Mouse (Mus musculus) kidney, embryonic 15.5 days (tissue): ENCODE measurements around the gene Efcab2. TPM values are rescaled to one million over a fixed set of nuclear protein-coding genes. Genes with fewer than 3 reads are reported as not detected.
A peak's percentile ranks its signal among the peaks of the same experiment; 100 is the strongest.
"Not testable (repeated sequence)": the region's sequence is repeated elsewhere in the genome, so short reads cannot be mapped to it uniquely, and the experiment has no call there.

ENCODE experiments used
- ATAC-seq: fragments of 200-750 bp; cut with Nextera tagmentation; replicated peaks from 2 replicates; pipeline ENCODE4 v1.8.0; 2017; ENCODE audit warnings: moderate TSS enrichment; ENCODE audit not compliant: low FRiP score
- H3K27ac ChIP-seq: fragments of 300-500 bp; sonication (generic); 2 replicates; pipeline ENCODE4 v1.5.1; 2015; ENCODE audit warnings: mild to moderate bottlenecking, inconsistent platforms
- H3K27me3 ChIP-seq: fragments of 300-500 bp; sonication (generic); 2 replicates; pipeline ENCODE4 v1.6.1; 2015; ENCODE audit warnings: inconsistent platforms
- H3K36me3 ChIP-seq: fragments of 300-500 bp; sonication (generic); 2 replicates; pipeline ENCODE4 v1.6.1; 2015; ENCODE audit warnings: inconsistent platforms
- H3K4me1 ChIP-seq: fragments of 300-500 bp; sonication (generic); 2 replicates; pipeline ENCODE4 v1.6.1; 2015; ENCODE audit warnings: inconsistent platforms
- H3K4me2 ChIP-seq: fragments of 300-500 bp; sonication (generic); 2 replicates; pipeline ENCODE4 v1.6.1; 2015; ENCODE audit warnings: moderate library complexity, mild to moderate bottlenecking, inconsistent platforms
- H3K4me3 ChIP-seq: fragments of 300-500 bp; sonication (generic); replicated peaks from 2 replicates; pipeline ENCODE4 v1.5.1; 2015; ENCODE audit warnings: mild to moderate bottlenecking, inconsistent platforms
- H3K9ac ChIP-seq: fragments of 300-500 bp; sonication (generic); 2 replicates; pipeline ENCODE4 v1.6.1; 2015; ENCODE audit warnings: mild to moderate bottlenecking, inconsistent platforms
- H3K9me3 ChIP-seq: fragments of 300-500 bp; sonication (generic); replicated peaks from 2 replicates; pipeline ENCODE4 v1.6.1; 2016; ENCODE audit warnings: inconsistent platforms
- WGBS: fragments of 180-500 bp; shearing (Covaris S2); methylation state at CpG from one replicate; pipeline ENCODE4 v1.1.7; 2015; ENCODE audit warnings: mixed read lengths; 5-methylcytosine and 5-hydroxymethylcytosine counted together
- polyA plus RNA-seq: library from polyadenylated mRNA; unstranded; fragments of >200 nt; fragmentation: Nextera tagmentation; extraction: Ambion mirVana; gene quantifications from 2 replicates; pipeline ENCODE4 v1.2.1, GENCODE M21; 2015

The Efcab2 gene
- polyA plus RNA-seq, 1 experiment from 2014 or later, result 6.4 TPM

DNA sequence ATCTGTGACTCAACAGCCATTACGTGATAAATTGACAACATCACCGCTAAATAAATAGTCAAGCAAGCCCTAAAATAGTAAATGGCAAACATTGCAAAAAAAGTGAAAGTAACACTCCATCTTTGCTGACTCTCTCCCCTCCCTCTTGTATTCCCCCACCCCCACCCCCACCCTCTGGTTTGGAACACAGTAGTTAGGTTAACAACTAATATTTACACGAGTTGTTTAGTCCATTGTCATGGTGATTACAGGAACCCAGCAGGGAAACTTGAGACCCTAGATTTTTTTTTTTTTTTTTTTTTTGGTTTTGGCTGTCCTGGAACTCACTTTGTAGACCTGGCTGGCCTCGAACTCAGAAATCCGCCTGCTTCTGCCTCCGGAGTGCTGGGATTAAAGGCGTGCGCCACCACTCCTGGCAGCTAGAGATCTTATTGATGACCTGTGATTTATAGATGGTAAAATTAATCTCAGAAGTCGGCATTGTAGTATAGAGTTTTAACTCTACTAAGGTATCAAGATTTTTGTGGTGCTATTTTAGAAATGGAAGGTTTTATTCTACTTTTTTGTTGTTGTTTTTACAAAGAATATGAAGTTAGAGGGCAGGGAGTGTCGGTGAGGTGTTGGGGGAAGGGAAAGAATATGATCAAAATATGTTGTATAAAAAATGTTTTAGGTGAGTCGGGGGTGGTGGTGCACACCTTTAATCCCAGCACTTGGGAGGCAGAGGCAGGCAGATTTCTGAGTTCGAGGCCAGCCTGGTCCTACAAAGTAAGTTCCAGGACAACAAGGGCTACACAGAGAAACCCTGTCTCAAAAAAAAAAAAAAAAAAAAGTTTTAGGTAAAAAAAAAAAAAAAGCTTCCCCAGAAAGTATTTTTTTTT, 1.1 kb downstream of the Efcab2 start:
- ATAC-seq, result no peak
- H3K4me2 ChIP-seq, result peak overlapping the region; percentile 74
- H3K27ac ChIP-seq, result peak overlapping the region; percentile 100
- peak overlapping the region; percentile 75 for H3K4me3 ChIP-seq
- H3K9me3 ChIP-seq, result no peaks in the 10 kb centered on the region
- no peaks in the 10 kb centered on the region for H3K36me3 ChIP-seq
- 0 out of 2 replicates have a peak, but pooled peaks cover 5% of the 10 kb centered on the region for H3K4me1 ChIP-seq
- no peaks in the 10 kb centered on the region for H3K27me3 ChIP-seq
- H3K9ac ChIP-seq, result peak overlapping the region; percentile 94
- 62% methylated on average over 12 of the region's 12 CpGs for WGBS

DNA sequence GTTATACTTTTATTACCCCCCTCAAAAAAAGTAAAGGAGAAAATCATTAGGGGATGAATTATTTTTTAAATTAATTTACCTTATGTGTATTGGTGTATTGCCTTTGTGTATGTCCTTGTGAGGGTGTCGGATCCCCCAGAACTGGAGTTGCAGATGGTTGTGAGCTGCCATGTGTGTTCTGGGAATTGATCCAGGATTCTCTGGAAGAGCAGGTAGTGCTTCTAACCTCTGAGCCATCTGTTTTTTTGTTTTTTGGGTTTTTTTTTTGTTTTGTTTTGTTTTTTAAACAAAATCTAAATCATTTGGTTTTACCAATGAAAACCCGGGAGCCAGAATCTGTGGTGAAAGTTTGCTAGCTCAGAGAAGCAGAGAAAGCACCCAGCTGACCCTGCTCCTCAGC, 1.8 kb downstream of the Efcab2 start:
- H3K4me2 ChIP-seq, result no peak overlapping the region
- H3K36me3 ChIP-seq, result no peaks in the 10 kb centered on the region
- 82% methylated on average over 2 of the region's 2 CpGs for WGBS
- no peaks in the 10 kb centered on the region for H3K9me3 ChIP-seq
- H3K4me3 ChIP-seq, result no peak overlapping the region
- no peaks in the 10 kb centered on the region for H3K27me3 ChIP-seq
- no peak overlapping the region for H3K9ac ChIP-seq
- 0 out of 2 replicates have a peak, but pooled peaks cover 5% of the 10 kb centered on the region for H3K4me1 ChIP-seq
- no peak overlapping the region for H3K27ac ChIP-seq
- no peak for ATAC-seq

GRCm38 (mm10) chr1:178408901-178409361, 3.0 kb downstream of the Efcab2 start:
- H3K36me3 ChIP-seq, result no peaks in the 10 kb centered on the region
- no peaks in the 10 kb centered on the region for H3K9me3 ChIP-seq
- H3K4me1 ChIP-seq, result 0 out of 2 replicates have a peak, but pooled peaks cover 5% of the 10 kb centered on the region
- no peak for ATAC-seq
- H3K9ac ChIP-seq, result no peak overlapping the region
- H3K4me2 ChIP-seq, result no peak overlapping the region
- peak overlapping the region; percentile 72 for H3K27ac ChIP-seq
- no peak overlapping the region for H3K4me3 ChIP-seq
- WGBS, result 31% methylated on average over 4 of the region's 4 CpGs
- no peaks in the 10 kb centered on the region for H3K27me3 ChIP-seq

- H3K9ac ChIP-seq, H3K4me3 ChIP-seq, ATAC-seq, H3K27me3 ChIP-seq, H3K9me3 ChIP-seq, H3K4me2 ChIP-seq, H3K36me3 ChIP-seq, H3K4me1 ChIP-seq, H3K27ac ChIP-seq: not testable (repeated sequence)
- WGBS, result 76% methylated on average over 2 of the region's 2 CpGs
Measured at GRCm38 (mm10) chr1:178413367-178413766, 7.5 kb downstream of the Efcab2 start.

- no peaks in the 10 kb centered on the region for H3K9me3 ChIP-seq
- H3K27me3 ChIP-seq, result no peaks in the 10 kb centered on the region
- H3K27ac ChIP-seq, result no peak overlapping the region
- 97% methylated on average over 2 of the region's 2 CpGs for WGBS
- no peak overlapping the region for H3K4me3 ChIP-seq
- H3K9ac ChIP-seq, result no peak overlapping the region
- no peak overlapping the region for H3K4me2 ChIP-seq
- no peaks in the 10 kb centered on the region for H3K36me3 ChIP-seq
- H3K4me1 ChIP-seq, result no peaks in the 10 kb centered on the region
- no peak for ATAC-seq
Measured at GRCm38 (mm10) chr1:178419608-178420007, 13.7 kb downstream of the Efcab2 start.

DNA sequence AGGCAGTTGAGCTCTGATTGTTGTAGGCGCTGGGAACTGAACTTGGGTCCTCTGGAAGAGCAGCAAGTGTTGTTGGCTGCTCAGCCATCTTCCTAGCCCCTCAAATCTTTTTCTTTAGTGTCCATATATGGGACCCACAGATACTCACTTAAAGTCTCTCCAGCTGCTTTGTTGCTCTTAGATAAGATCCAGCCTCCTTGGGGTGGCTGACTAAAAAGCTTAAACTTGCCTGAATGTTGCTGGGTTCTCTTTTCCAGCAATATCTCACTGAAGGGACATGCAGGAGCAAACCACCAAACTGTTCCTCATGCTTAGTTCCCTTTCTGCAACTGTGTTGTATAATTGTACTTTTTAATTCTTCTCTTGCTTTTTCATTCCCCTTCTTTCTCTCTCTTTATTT, 17.8 kb downstream of the Efcab2 start:
- H3K4me1 ChIP-seq, result peaks cover 4% of the 10 kb centered on the region; the same call in 1 of the 2 replicates
- no peak overlapping the region for H3K4me3 ChIP-seq
- no peaks in the 10 kb centered on the region for H3K36me3 ChIP-seq
- WGBS, result 93% methylated on average over 1 of the region's 1 CpGs
- no peak for ATAC-seq
- no peak overlapping the region for H3K4me2 ChIP-seq
- no peaks in the 10 kb centered on the region for H3K27me3 ChIP-seq
- no peak overlapping the region for H3K9ac ChIP-seq
- H3K27ac ChIP-seq, result no peak overlapping the region
- no peaks in the 10 kb centered on the region for H3K9me3 ChIP-seq

GRCm38 (mm10) chr1:178431619-178432444, 25.9 kb downstream of the Efcab2 start:
- H3K4me1 ChIP-seq, result peaks cover 3% of the 10 kb centered on the region
- ATAC-seq, result no peak
- 81% methylated on average over 4 of the region's 4 CpGs for WGBS

GRCm38 (mm10) chr1:178433619-178434018, 27.7 kb downstream of the Efcab2 start:
- no peak for ATAC-seq
- Histone ChIP-seq H3K27me3 (no peaks in the 10 kb centered on the region), H3K36me3 (no peaks in the 10 kb centered on the region), H3K4me2 (no peak overlapping the region), H3K4me3 (no peak overlapping the region), H3K9ac (no peak overlapping the region), H3K27ac (no peak overlapping the region), H3K4me1 (peaks cover 3% of the 10 kb centered on the region; the same call in 1 of the 2 replicates), H3K9me3 (no peaks in the 10 kb centered on the region)
- 89% methylated on average over 1 of the region's 1 CpGs for WGBS

More at GRCm38 (mm10) chr1:178431619-178432444, 25.9 kb downstream of the Efcab2 start:
- Histone ChIP-seq H3K27ac (no peak overlapping the region), H3K36me3 (no peaks in the 10 kb centered on the region), H3K4me3 (no peak overlapping the region), H3K4me2 (no peak overlapping the region), H3K9ac (no peak overlapping the region), H3K9me3 (no peaks in the 10 kb centered on the region), H3K27me3 (no peaks in the 10 kb centered on the region)

GRCm38 (mm10) chr1:178444407-178444806, 38.5 kb downstream of the Efcab2 start:
- ATAC-seq, result no peak
- Histone ChIP-seq H3K36me3 (no peaks in the 10 kb centered on the region), H3K4me2 (no peak overlapping the region)

GRCm38 (mm10) chr1:178447036-178447435, 41.2 kb downstream of the Efcab2 start:
- Histone ChIP-seq H3K9me3 (no peaks in the 10 kb centered on the region), H3K4me3 (no peak overlapping the region), H3K9ac (no peak overlapping the region), H3K27ac (no peak overlapping the region), H3K36me3 (no peaks in the 10 kb centered on the region), H3K4me2 (no peak overlapping the region), H3K27me3 (no peaks in the 10 kb centered on the region), H3K4me1 (0 out of 2 replicates have a peak, but pooled peaks cover 4% of the 10 kb centered on the region)
- no peak for ATAC-seq
- 91% methylated on average over 1 of the region's 1 CpGs for WGBS

More at GRCm38 (mm10) chr1:178444407-178444806, 38.5 kb downstream of the Efcab2 start:
- 0 out of 2 replicates have a peak, but pooled peaks cover 4% of the 10 kb centered on the region for H3K4me1 ChIP-seq
- H3K27ac ChIP-seq, result no peak overlapping the region
- no peak overlapping the region for H3K4me3 ChIP-seq
- WGBS, result 36% methylated on average over 3 of the region's 3 CpGs
- no peaks in the 10 kb centered on the region for H3K27me3 ChIP-seq
- H3K9me3 ChIP-seq, result no peaks in the 10 kb centered on the region
- no peak overlapping the region for H3K9ac ChIP-seq

DNA sequence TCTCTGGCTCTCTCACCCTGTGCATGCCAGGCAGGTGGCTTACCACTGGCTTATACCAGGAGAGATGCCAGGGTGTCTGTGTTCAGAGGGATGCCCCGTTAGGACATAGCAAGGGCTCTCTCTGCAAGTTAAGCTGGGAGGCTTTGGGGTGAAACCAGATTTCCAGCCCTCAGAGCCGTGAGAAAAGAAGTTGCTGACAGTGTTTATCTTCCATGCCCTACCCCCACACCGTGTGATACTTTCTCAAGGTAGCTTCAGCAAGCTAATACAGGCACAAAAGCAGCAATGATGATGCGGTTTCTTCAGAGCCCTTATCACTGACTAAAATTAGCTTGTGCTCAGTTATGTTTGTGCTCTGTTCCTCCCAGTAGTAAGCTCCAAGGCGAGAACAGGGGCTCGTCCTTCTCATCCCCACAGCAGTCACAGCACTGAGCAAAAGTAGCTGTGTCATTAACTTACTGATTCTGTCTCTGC, 42.4 kb downstream of the Efcab2 start:
- H3K36me3 ChIP-seq, result no peaks in the 10 kb centered on the region
- WGBS, result 65% methylated on average over 6 of the region's 6 CpGs
- H3K4me2 ChIP-seq, result no peak overlapping the region
- no peaks in the 10 kb centered on the region for H3K27me3 ChIP-seq
- H3K27ac ChIP-seq, result peak overlapping the region; percentile 32; the same call in 1 of the 2 replicates
- H3K9ac ChIP-seq, result no peak overlapping the region
- H3K4me3 ChIP-seq, result no peak overlapping the region
- no peak for ATAC-seq
- H3K9me3 ChIP-seq, result no peaks in the 10 kb centered on the region
- 0 out of 2 replicates have a peak, but pooled peaks cover 4% of the 10 kb centered on the region for H3K4me1 ChIP-seq
